23 mouse cellular contexts compared by ENCODE assay signal in the genomic region with DNA sequence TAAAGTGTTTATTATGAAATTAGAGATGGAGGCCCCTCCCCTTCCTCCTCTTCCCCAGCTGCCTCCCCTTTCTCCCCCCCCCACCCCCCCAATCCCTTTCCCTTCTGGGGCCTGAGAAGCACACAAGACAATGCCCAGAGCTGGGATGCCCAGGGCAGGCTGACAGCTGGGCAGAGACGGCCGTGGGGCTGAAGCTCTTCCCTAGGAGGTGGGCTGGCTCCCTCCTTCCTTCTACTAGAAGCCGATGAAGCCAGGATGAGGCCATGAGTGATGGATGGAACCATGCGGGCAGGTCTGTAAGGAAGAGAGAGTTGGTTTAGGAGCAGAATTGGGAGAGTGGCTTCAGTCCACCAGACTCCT. TPM values are rescaled to one million over a fixed set of nuclear protein-coding genes. Genes with fewer than 3 reads are reported as not detected.
DNase-seq lines count a peak whose midpoint lies in the region; ATAC-seq and TF ChIP-seq lines count a peak whose summit lies in the region.
"Had no signal": no experiment of that assay in that cellular context is flagged by ENCODE, and none has a peak within 500 bp of the region (broad histone marks: within the 10 kb centered on the region; RNA-seq: fewer than 3 reads in every experiment).

No protein-coding gene starts in this region.

- H3K27ac ChIP-seq in forebrain, postnatal 0 days (ENCODE audit: low read depth, low read length) = no peak overlapping the region
- no peak overlapping the region for H3K27ac ChIP-seq in forebrain, embryonic 10.5 days
- H3K27ac ChIP-seq in neural tube, embryonic 12.5 days = no peak overlapping the region
- H3K27ac ChIP-seq in hindbrain, embryonic 14.5 days = peak overlapping the region; percentile 59; the same call in 1 of the 2 replicates
- H3K27ac ChIP-seq in neural tube, embryonic 15.5 days (replicated peaks) = peak overlapping the region; percentile 30; the same call in 1 of the 2 replicates
- H3K27ac ChIP-seq in cerebellum, adult 2 months (ENCODE audit: insufficient read depth, low read length) = no peak overlapping the region
- H3K27ac ChIP-seq in liver, embryonic 11.5 days (ENCODE audit: low read depth, low read length) = no peak overlapping the region
- H3K27ac ChIP-seq: embryonic facial prominence, embryonic 15.5 days; liver, embryonic 15.5 days had no signal

- H3K4me1 ChIP-seq in forebrain, postnatal 0 days (ENCODE audit: insufficient read depth) = no peaks in the 10 kb centered on the region
- no peaks in the 10 kb centered on the region for H3K4me1 ChIP-seq in forebrain, embryonic 10.5 days
- no peaks in the 10 kb centered on the region for H3K4me1 ChIP-seq in neural tube, embryonic 12.5 days
- H3K4me1 ChIP-seq in hindbrain, embryonic 14.5 days (replicated peaks; ENCODE audit: control insufficient read depth, insufficient read depth, low read length) = no peaks in the 10 kb centered on the region
- H3K4me1 ChIP-seq in neural tube, embryonic 15.5 days = no peaks in the 10 kb centered on the region
- H3K4me1 ChIP-seq in cerebellum, adult 2 months (ENCODE audit: control insufficient read depth, insufficient read depth, low read length) = no peaks in the 10 kb centered on the region
- H3K4me1 ChIP-seq in liver, embryonic 11.5 days (replicated peaks; ENCODE audit: control insufficient read depth, insufficient read depth, low read length) = no peaks in the 10 kb centered on the region
- H3K4me1 ChIP-seq: embryonic facial prominence, embryonic 15.5 days; heart, embryonic 12.5 days; liver, embryonic 15.5 days had no signal

- H3K9ac ChIP-seq in forebrain, postnatal 0 days = no peak overlapping the region
- H3K9ac ChIP-seq in neural tube, embryonic 12.5 days = 0 out of 2 replicates have a peak overlapping the region, but pooled peaks have one; percentile 2
- H3K9ac ChIP-seq in hindbrain, embryonic 14.5 days = no peak overlapping the region
- H3K9ac ChIP-seq in neural tube, embryonic 15.5 days (replicated peaks) = no peak overlapping the region
- no peak overlapping the region for H3K9ac ChIP-seq in liver, embryonic 11.5 days (ENCODE audit: low read depth, low read length)
- H3K9ac ChIP-seq: embryonic facial prominence, embryonic 15.5 days; heart, embryonic 12.5 days; liver, embryonic 15.5 days had no signal

- peaks cover 34% of the 10 kb centered on the region for H3K36me3 ChIP-seq in forebrain, postnatal 0 days (ENCODE audit: insufficient read depth)
- peaks cover 68% of the 10 kb centered on the region for H3K36me3 ChIP-seq in forebrain, embryonic 10.5 days (replicated peaks)
- H3K36me3 ChIP-seq in neural tube, embryonic 12.5 days = peaks cover 57% of the 10 kb centered on the region
- peaks cover 63% of the 10 kb centered on the region for H3K36me3 ChIP-seq in hindbrain, embryonic 14.5 days (replicated peaks; ENCODE audit: control insufficient read depth, insufficient read depth)
- peaks cover 49% of the 10 kb centered on the region for H3K36me3 ChIP-seq in neural tube, embryonic 15.5 days
- H3K36me3 ChIP-seq in liver, embryonic 11.5 days (ENCODE audit: control insufficient read depth, insufficient read depth, low read length) = peaks cover 19% of the 10 kb centered on the region

- no peak overlapping the region for H3K4me2 ChIP-seq in forebrain, postnatal 0 days (ENCODE audit: low read depth)
- no peak overlapping the region for H3K4me2 ChIP-seq in neural tube, embryonic 12.5 days (replicated peaks)
- no peak overlapping the region for H3K4me2 ChIP-seq in hindbrain, embryonic 14.5 days (replicated peaks)
- H3K4me2 ChIP-seq in neural tube, embryonic 15.5 days = no peak overlapping the region
- H3K4me2 ChIP-seq in liver, embryonic 11.5 days = no peak overlapping the region
- H3K4me2 ChIP-seq: embryonic facial prominence, embryonic 15.5 days; heart, embryonic 12.5 days; liver, embryonic 15.5 days had no signal

- no peak for DNase-seq in forebrain, postnatal 0 days
- no peak for DNase-seq in forebrain, embryonic 10.5 days (ENCODE audit: extremely low spot score, low spot score)
- no peak for DNase-seq in neural tube, embryonic 10.5 days (ENCODE audit: extremely low spot score, low spot score)
- no peak for DNase-seq in hindbrain, embryonic 14.5 days (ENCODE audit: low spot score)
- no peak for DNase-seq in cerebellum, adult 2 months
- no peak for DNase-seq in liver, embryonic 11.5 days (ENCODE audit: low spot score)
- DNase-seq: B cell, adult 2 months; gastrocnemius, postnatal 36 days; heart, postnatal 4 days; kidney, adult 2 months; kidney, postnatal 4 days; left cerebral cortex, postnatal 4 days; lung, postnatal 14 days; right cerebral cortex, adult 18-20 months; thymus, adult 2 months had no signal

- no peak overlapping the region for H3K4me3 ChIP-seq in forebrain, postnatal 0 days (ENCODE audit: low read depth, low read length)
- no peak overlapping the region for H3K4me3 ChIP-seq in forebrain, embryonic 10.5 days
- H3K4me3 ChIP-seq in neural tube, embryonic 12.5 days = no peak overlapping the region
- H3K4me3 ChIP-seq in hindbrain, embryonic 14.5 days (replicated peaks; ENCODE audit: low read length) = no peak overlapping the region
- no peak overlapping the region for H3K4me3 ChIP-seq in neural tube, embryonic 15.5 days (replicated peaks)
- no peak overlapping the region for H3K4me3 ChIP-seq in cerebellum, adult 2 months (replicated peaks; ENCODE audit: insufficient read depth, low read depth, low read length)
- no peak overlapping the region for H3K4me3 ChIP-seq in liver, embryonic 11.5 days (ENCODE audit: low read depth, low read length)
- H3K4me3 ChIP-seq: embryonic facial prominence, embryonic 15.5 days; heart, embryonic 12.5 days; liver, embryonic 15.5 days had no signal

- no peak for TF ChIP-seq CTCF in forebrain, postnatal 0 days (IDR thresholded peaks at IDR 0.05; ENCODE audit: low read depth)
- no peak for TF ChIP-seq CTCF in cerebellum, adult 2 months (IDR thresholded peaks at IDR 0.05; ENCODE audit: borderline replicate concordance, insufficient read depth, low read depth, low read length)

- H3K27me3 ChIP-seq in forebrain, postnatal 0 days (ENCODE audit: insufficient read depth, low read length) = no peaks in the 10 kb centered on the region
- no peaks in the 10 kb centered on the region for H3K27me3 ChIP-seq in forebrain, embryonic 10.5 days (ENCODE audit: poor library complexity, severe bottlenecking)
- H3K27me3 ChIP-seq in neural tube, embryonic 12.5 days (replicated peaks) = no peaks in the 10 kb centered on the region
- H3K27me3 ChIP-seq in hindbrain, embryonic 14.5 days (ENCODE audit: control insufficient read depth, insufficient read depth, low read length) = no peaks in the 10 kb centered on the region
- H3K27me3 ChIP-seq in neural tube, embryonic 15.5 days (replicated peaks) = no peaks in the 10 kb centered on the region
- no peaks in the 10 kb centered on the region for H3K27me3 ChIP-seq in cerebellum, adult 2 months (ENCODE audit: control insufficient read depth, insufficient read depth, low read length)
- no peaks in the 10 kb centered on the region for H3K27me3 ChIP-seq in liver, embryonic 11.5 days (replicated peaks; ENCODE audit: control insufficient read depth, insufficient read depth, low read length)
- H3K27me3 ChIP-seq: embryonic facial prominence, embryonic 15.5 days; heart, embryonic 12.5 days had no signal

- peak; percentile 10; the same call in 1 of the 2 replicates for ATAC-seq in forebrain, postnatal 0 days
- no peak for ATAC-seq in neural tube, embryonic 12.5 days (ENCODE audit: low FRiP score, low read depth)
- no peak for ATAC-seq in hindbrain, embryonic 14.5 days (ENCODE audit: low FRiP score)
- ATAC-seq in neural tube, embryonic 15.5 days (ENCODE audit: low FRiP score) = 0 out of 2 replicates have a peak, but pooled peaks have one; percentile 29
- no peak for ATAC-seq in liver, embryonic 11.5 days (replicated peaks; ENCODE audit: low FRiP score)

- H3K9me3 ChIP-seq in forebrain, postnatal 0 days (ENCODE audit: low read length) = no peaks in the 10 kb centered on the region
- no peaks in the 10 kb centered on the region for H3K9me3 ChIP-seq in forebrain, embryonic 10.5 days
- no peaks in the 10 kb centered on the region for H3K9me3 ChIP-seq in neural tube, embryonic 12.5 days
- H3K9me3 ChIP-seq in hindbrain, embryonic 14.5 days (ENCODE audit: control insufficient read depth, low read length) = no peaks in the 10 kb centered on the region
- H3K9me3 ChIP-seq in neural tube, embryonic 15.5 days (replicated peaks) = no peaks in the 10 kb centered on the region
- no peaks in the 10 kb centered on the region for H3K9me3 ChIP-seq in liver, embryonic 11.5 days (ENCODE audit: control insufficient read depth, low read length)
- H3K9me3 ChIP-seq: embryonic facial prominence, embryonic 15.5 days; heart, embryonic 12.5 days; liver, embryonic 15.5 days had no signal

- TF ChIP-seq POLR2A in cerebellum, adult 2 months (IDR thresholded peaks at IDR 0.05; ENCODE audit: borderline replicate concordance, insufficient read depth, low read length) = no peak

- WGBS in forebrain, postnatal 0 days = 69% methylated on average over 4 of the region's 4 CpGs
- 86% methylated on average over 4 of the region's 4 CpGs for WGBS in forebrain, embryonic 10.5 days
- WGBS in neural tube, embryonic 12.5 days = 69% methylated on average over 4 of the region's 4 CpGs
- 53% methylated on average over 4 of the region's 4 CpGs for WGBS in hindbrain, embryonic 14.5 days
- 71% methylated on average over 4 of the region's 4 CpGs for WGBS in neural tube, embryonic 15.5 days
- WGBS in cerebellum, adult 2 months = 35% methylated on average over 4 of the region's 4 CpGs
- WGBS in liver, embryonic 11.5 days = 82% methylated on average over 4 of the region's 4 CpGs

RNA-seq across cellular contexts. Expression of gene Gm17606, which starts 9.5 kb away (rescaled TPM):
- total RNA-seq in forebrain, postnatal 0 days (2014; rRNA removed) = not detected in 2 replicates
- polyA plus RNA-seq in forebrain, postnatal 0 days (2015; fragmentation: Nextera tagmentation; extraction: Ambion mirVana) = not detected in 2 replicates
- not detected in 2 replicates for polyA plus RNA-seq in forebrain, embryonic 10.5 days (2016; fragmentation: Nextera tagmentation; extraction: Ambion mirVana)
- polyA plus RNA-seq in neural tube, embryonic 12.5 days (2016; fragmentation: Nextera tagmentation; extraction: Ambion mirVana) = not detected in 2 replicates
- polyA plus RNA-seq in hindbrain, embryonic 14.5 days (2014; fragmentation: Nextera tagmentation; extraction: Ambion mirVana) = not detected in 2 replicates
- not detected in 2 replicates for polyA plus RNA-seq in neural tube, embryonic 15.5 days (2015; fragmentation: Nextera tagmentation; extraction: Ambion mirVana)
- polyA plus RNA-seq in cerebellum, adult 2 months (2012; rRNA removed) = not detected in 2 replicates
- not detected in 2 replicates for polyA plus RNA-seq in liver, embryonic 11.5 days (2014; fragmentation: Nextera tagmentation; extraction: Ambion mirVana)
- total RNA-seq: adrenal gland, adult 18-20 months; gastrocnemius, postnatal 36 days; heart, postnatal 4 days; left cerebral cortex, postnatal 4 days; neutrophil, adult 5-6 weeks had no signal
- polyA plus RNA-seq: embryonic facial prominence, embryonic 15.5 days; heart, embryonic 12.5 days; kidney, adult 2 months; liver, embryonic 15.5 days; spleen, adult 2 months; thymus, adult 2 months had no signal

RNA-seq across cellular contexts. Expression of gene Cdh24, which starts 9.9 kb away (rescaled TPM):
- 15.6 and 21.7 TPM in 2 replicates for total RNA-seq in forebrain, postnatal 0 days (2014; rRNA removed)
- polyA plus RNA-seq in forebrain, postnatal 0 days (2015; fragmentation: Nextera tagmentation; extraction: Ambion mirVana) = 3.8 and 4.6 TPM in 2 replicates
- polyA plus RNA-seq in forebrain, embryonic 10.5 days (2016; fragmentation: Nextera tagmentation; extraction: Ambion mirVana) = 4.7 and 5.4 TPM in 2 replicates
- 9.5 and 10.0 TPM in 2 replicates for polyA plus RNA-seq in neural tube, embryonic 12.5 days (2016; fragmentation: Nextera tagmentation; extraction: Ambion mirVana)
- polyA plus RNA-seq in hindbrain, embryonic 14.5 days (2014; fragmentation: Nextera tagmentation; extraction: Ambion mirVana) = 10.5 and 12.2 TPM in 2 replicates
- polyA plus RNA-seq in neural tube, embryonic 15.5 days (2015; fragmentation: Nextera tagmentation; extraction: Ambion mirVana) = 13.2 and 14.0 TPM in 2 replicates
- 7.6 and 10.3 TPM in 2 replicates for polyA plus RNA-seq in cerebellum, adult 2 months (2012; rRNA removed)
- polyA plus RNA-seq in liver, embryonic 11.5 days (2014; fragmentation: Nextera tagmentation; extraction: Ambion mirVana) = 1.7 and 1.9 TPM in 2 replicates

RNA-seq across cellular contexts. Expression of gene Psmb11, which starts 10.0 kb away (rescaled TPM):
- total RNA-seq in forebrain, postnatal 0 days (2014; rRNA removed) = under 0.01 TPM in 1 of 2 replicates, not detected in the other
- 0.04 and 0.08 TPM in 2 replicates for polyA plus RNA-seq in forebrain, postnatal 0 days (2015; fragmentation: Nextera tagmentation; extraction: Ambion mirVana)
- 0.05 and 0.12 TPM in 2 replicates for polyA plus RNA-seq in forebrain, embryonic 10.5 days (2016; fragmentation: Nextera tagmentation; extraction: Ambion mirVana)
- not detected in 2 replicates for polyA plus RNA-seq in neural tube, embryonic 12.5 days (2016; fragmentation: Nextera tagmentation; extraction: Ambion mirVana)
- polyA plus RNA-seq in hindbrain, embryonic 14.5 days (2014; fragmentation: Nextera tagmentation; extraction: Ambion mirVana) = 0.16 TPM in 1 of 2 replicates, not detected in the other
- 0.04 and 27.8 TPM in 2 replicates for polyA plus RNA-seq in neural tube, embryonic 15.5 days (2015; fragmentation: Nextera tagmentation; extraction: Ambion mirVana)
- 0.10 TPM in 1 of 2 replicates, not detected in the other for polyA plus RNA-seq in cerebellum, adult 2 months (2012; rRNA removed)
- polyA plus RNA-seq in liver, embryonic 11.5 days (2014; fragmentation: Nextera tagmentation; extraction: Ambion mirVana) = not detected in 2 replicates
- total RNA-seq: adrenal gland, adult 18-20 months; heart, postnatal 4 days; left cerebral cortex, postnatal 4 days had no signal
- polyA plus RNA-seq: embryonic facial prominence, embryonic 15.5 days; heart, embryonic 12.5 days; kidney, adult 2 months; liver, embryonic 15.5 days; spleen, adult 2 months had no signal

RNA-seq across cellular contexts. Expression of gene Psmb5, which starts 13.4 kb away (rescaled TPM):
- total RNA-seq in forebrain, postnatal 0 days (2014; rRNA removed) = 180 and 239 TPM in 2 replicates
- 420 and 499 TPM in 2 replicates for polyA plus RNA-seq in forebrain, postnatal 0 days (2015; fragmentation: Nextera tagmentation; extraction: Ambion mirVana)
- polyA plus RNA-seq in forebrain, embryonic 10.5 days (2016; fragmentation: Nextera tagmentation; extraction: Ambion mirVana) = 478 and 497 TPM in 2 replicates
- 404 and 429 TPM in 2 replicates for polyA plus RNA-seq in neural tube, embryonic 12.5 days (2016; fragmentation: Nextera tagmentation; extraction: Ambion mirVana)
- 422 and 425 TPM in 2 replicates for polyA plus RNA-seq in hindbrain, embryonic 14.5 days (2014; fragmentation: Nextera tagmentation; extraction: Ambion mirVana)
- polyA plus RNA-seq in neural tube, embryonic 15.5 days (2015; fragmentation: Nextera tagmentation; extraction: Ambion mirVana) = 446 and 448 TPM in 2 replicates
- polyA plus RNA-seq in cerebellum, adult 2 months (2012; rRNA removed) = 221 and 225 TPM in 2 replicates
- polyA plus RNA-seq in liver, embryonic 11.5 days (2014; fragmentation: Nextera tagmentation; extraction: Ambion mirVana) = 411 and 417 TPM in 2 replicates

RNA-seq across cellular contexts. Expression of gene 4931414P19Rik, which starts 25.4 kb away (rescaled TPM):
- total RNA-seq in forebrain, postnatal 0 days (2014; rRNA removed) = 6.5 and 12.8 TPM in 2 replicates
- polyA plus RNA-seq in forebrain, postnatal 0 days (2015; fragmentation: Nextera tagmentation; extraction: Ambion mirVana) = 2.2 and 3.1 TPM in 2 replicates
- 9.5 and 11.0 TPM in 2 replicates for polyA plus RNA-seq in forebrain, embryonic 10.5 days (2016; fragmentation: Nextera tagmentation; extraction: Ambion mirVana)
- polyA plus RNA-seq in neural tube, embryonic 12.5 days (2016; fragmentation: Nextera tagmentation; extraction: Ambion mirVana) = 8.4 and 8.6 TPM in 2 replicates
- polyA plus RNA-seq in hindbrain, embryonic 14.5 days (2014; fragmentation: Nextera tagmentation; extraction: Ambion mirVana) = 3.1 and 3.7 TPM in 2 replicates
- 4.4 and 6.5 TPM in 2 replicates for polyA plus RNA-seq in neural tube, embryonic 15.5 days (2015; fragmentation: Nextera tagmentation; extraction: Ambion mirVana)
- polyA plus RNA-seq in cerebellum, adult 2 months (2012; rRNA removed) = 3.2 and 4.0 TPM in 2 replicates
- 5.6 and 5.8 TPM in 2 replicates for polyA plus RNA-seq in liver, embryonic 11.5 days (2014; fragmentation: Nextera tagmentation; extraction: Ambion mirVana)

Comparison
In these comparisons a context has a peak if more than half of its experiments do, and no peak if none do; other contexts are left out.
1. ATAC-seq: peak in forebrain, postnatal 0 days (single experiment) and neural tube, embryonic 15.5 days (single experiment); none in neural tube, embryonic 12.5 days (single experiment), hindbrain, embryonic 14.5 days (single experiment) and liver, embryonic 11.5 days (single experiment).
2. H3K27ac ChIP-seq: peak in hindbrain, embryonic 14.5 days (single experiment) and neural tube, embryonic 15.5 days (single experiment); none in forebrain, postnatal 0 days (single experiment), forebrain, embryonic 10.5 days (single experiment), neural tube, embryonic 12.5 days (single experiment), cerebellum, adult 2 months (single experiment) and liver, embryonic 11.5 days (single experiment).